Mouse (Mus musculus) MEL (cell line): Measurements from ENCODE around the gene Spag4. TPM values are rescaled to one million over a fixed set of nuclear protein-coding genes. Genes with fewer than 3 reads are reported as not detected.
A peak's percentile ranks its signal among the peaks of the same experiment; 100 is the strongest.

Source experiments
- DNase-seq: peaks from one replicate; pipeline ENCODE4 v3.0.0; 2011; ENCODE audit warnings: low read depth, low spot score
- H3K27ac ChIP-seq: 2 replicates; pipeline ENCODE4 v1.5.1; 2012; ENCODE audit warnings: low read depth, mild to moderate bottlenecking, control low read depth, low read length, moderate library complexity; ENCODE audit not compliant: control insufficient read depth
- H3K27me3 ChIP-seq, 2 experiments: fragments of 150-350 bp in 1 of 2; sonication (generic) in 1 of 2; 2 replicates each; pipeline ENCODE4 v1.6.1; 2012; ENCODE audit warnings: low read length in 2 of 2, mild to moderate bottlenecking in 2 of 2, improper control_type of control experiment in 1 of 2, moderate library complexity in 1 of 2; ENCODE audit not compliant: insufficient read depth in 2 of 2, control insufficient read depth in 1 of 2
- H3K36me3 ChIP-seq, 2 experiments: 2 replicates each; pipeline ENCODE4 v1.6.1; 2012 to 2014; ENCODE audit warnings: low read length in 2 of 2, improper control_type of control experiment in 1 of 2, inconsistent platforms in 1 of 2, mild to moderate bottlenecking in 1 of 2; ENCODE audit not compliant: insufficient read depth in 2 of 2, control insufficient read depth in 1 of 2
- H3K4me1 ChIP-seq, 2 experiments: fragments of 150-350 bp in 1 of 2; sonication (generic) in 1 of 2; 2 replicates each; pipeline ENCODE4 v1.6.1; 2012; ENCODE audit warnings: low read length in 2 of 2, improper control_type of control experiment in 1 of 2, mild to moderate bottlenecking in 1 of 2; ENCODE audit not compliant: insufficient read depth in 2 of 2, control insufficient read depth in 1 of 2
- H3K4me3 ChIP-seq, 2 experiments: fragments of 150-350 bp in 1 of 2; sonication (generic) in 1 of 2; 2 replicates each; pipeline ENCODE4 v1.5.1; 2012; ENCODE audit warnings: low read depth in 2 of 2, low read length in 2 of 2, mild to moderate bottlenecking in 2 of 2, moderate library complexity in 2 of 2, control low read depth in 1 of 2, improper control_type of control experiment in 1 of 2; ENCODE audit not compliant: control insufficient read depth in 1 of 2, insufficient read depth in 1 of 2
- H3K79me2 ChIP-seq: 2 replicates; pipeline ENCODE4 v1.6.1; 2012; ENCODE audit warnings: mild to moderate bottlenecking, low read length, moderate library complexity; ENCODE audit not compliant: control insufficient read depth, poor library complexity, insufficient read depth
- H3K9ac ChIP-seq: 2 replicates; pipeline ENCODE4 v1.6.1; 2012; ENCODE audit warnings: low read depth, mild to moderate bottlenecking, control low read depth, low read length, moderate library complexity; ENCODE audit not compliant: control insufficient read depth, poor library complexity, severe bottlenecking
- H3K9me3 ChIP-seq: fragments of 150-350 bp; sonication (generic); replicated peaks from 2 replicates; pipeline ENCODE4 v1.6.1; 2012; ENCODE audit warnings: mild to moderate bottlenecking, low read length, improper control_type of control experiment, moderate library complexity; ENCODE audit not compliant: insufficient read depth
- CHD1 ChIP-seq: IDR thresholded peaks from 2 replicates; pipeline ENCODE4 v1.6.1; 2012; ENCODE audit warnings: low read depth, mild to moderate bottlenecking, inconsistent platforms, low read length, improper control_type of control experiment
- CHD2 ChIP-seq: IDR thresholded peaks from 2 replicates; pipeline ENCODE4 v1.6.1; 2011; ENCODE audit warnings: low read length, improper control_type of control experiment
- CTCF ChIP-seq, 3 experiments: IDR thresholded peaks in 2 of 3; conservative IDR thresholded peaks in 1 of 3; 2 replicates each; pipeline ENCODE4 v1.5.1; 2011 to 2012; ENCODE audit warnings: low read length in 3 of 3, low read depth in 2 of 3, mild to moderate bottlenecking in 2 of 3, improper control_type of control experiment in 1 of 3, inconsistent platforms in 1 of 3, mixed read lengths in 1 of 3, moderate library complexity in 1 of 3; ENCODE audit not compliant: control insufficient read depth in 1 of 3, insufficient read depth in 1 of 3, poor library complexity in 1 of 3, severe bottlenecking in 1 of 3
- ELF1 ChIP-seq: IDR thresholded peaks from 2 replicates; pipeline ENCODE4 v1.6.1; 2014; ENCODE audit warnings: low read depth, mild to moderate bottlenecking, inconsistent platforms, low read length, improper control_type of control experiment, moderate library complexity
- EP300 ChIP-seq, 2 experiments: IDR thresholded peaks; 2 replicates each; pipeline ENCODE4 v1.6.1; 2011; ENCODE audit warnings: improper control_type of control experiment in 2 of 2, low read length in 2 of 2, low read depth in 1 of 2, mild to moderate bottlenecking in 1 of 2
- ETS1 ChIP-seq: IDR thresholded peaks from 2 replicates; pipeline ENCODE4 v1.6.1; 2012; ENCODE audit warnings: low read depth, mild to moderate bottlenecking, inconsistent platforms, low read length, improper control_type of control experiment, moderate library complexity
- GABPA ChIP-seq: IDR thresholded peaks from 2 replicates; pipeline ENCODE4 v1.6.1; 2012; ENCODE audit warnings: low read depth, mild to moderate bottlenecking, inconsistent platforms, low read length, improper control_type of control experiment, moderate library complexity
- GATA1 ChIP-seq: IDR thresholded peaks from 2 replicates; pipeline ENCODE4 v1.6.1; 2011; ENCODE audit warnings: low read depth, low read length, improper control_type of control experiment
- HCFC1 ChIP-seq: IDR thresholded peaks from 2 replicates; pipeline ENCODE4 v1.6.1; 2012; ENCODE audit warnings: low read depth, mild to moderate bottlenecking, inconsistent platforms, low read length, improper control_type of control experiment, moderate library complexity
- MAFK ChIP-seq: IDR thresholded peaks from 2 replicates; pipeline ENCODE4 v1.6.1; 2011; ENCODE audit warnings: low read depth, mild to moderate bottlenecking, low read length, improper control_type of control experiment, borderline replicate concordance
- MAX ChIP-seq: IDR thresholded peaks from 2 replicates; pipeline ENCODE4 v1.6.1; 2011; ENCODE audit warnings: low read length, improper control_type of control experiment
- MEF2A ChIP-seq: IDR thresholded peaks from 2 replicates; pipeline ENCODE4 v1.6.1; 2014; ENCODE audit warnings: low read depth, mild to moderate bottlenecking, inconsistent platforms, low read length, improper control_type of control experiment; ENCODE audit not compliant: poor library complexity, insufficient replicate concordance, severe bottlenecking; ENCODE audit errors: extremely low read depth
- MXI1 ChIP-seq: IDR thresholded peaks from 2 replicates; pipeline ENCODE4 v1.6.1; 2011; ENCODE audit warnings: mild to moderate bottlenecking, low read depth, low read length, improper control_type of control experiment
- MYB ChIP-seq: IDR thresholded peaks from 2 replicates; pipeline ENCODE4 v1.6.1; 2011; ENCODE audit warnings: mild to moderate bottlenecking, low read depth, low read length, improper control_type of control experiment
- MYC ChIP-seq: IDR thresholded peaks from 2 replicates; pipeline ENCODE4 v1.6.1; 2011; ENCODE audit warnings: low read depth, mild to moderate bottlenecking, low read length, improper control_type of control experiment, moderate library complexity
- POLR2A ChIP-seq, 2 experiments: IDR thresholded peaks; 2 replicates each; pipeline ENCODE4 v1.6.1; 2011 to 2012; ENCODE audit warnings: low read length in 2 of 2, mild to moderate bottlenecking in 2 of 2, control low read depth in 1 of 2, improper control_type of control experiment in 1 of 2, low read depth in 1 of 2, moderate library complexity in 1 of 2; ENCODE audit not compliant: control insufficient read depth in 1 of 2, insufficient read depth in 1 of 2, poor library complexity in 1 of 2
- POLR2AphosphoS2 ChIP-seq: IDR thresholded peaks from 2 replicates; pipeline ENCODE4 v1.6.1; 2011; ENCODE audit warnings: low read length, improper control_type of control experiment
- POLR2AphosphoS5 ChIP-seq: IDR thresholded peaks from 2 replicates; pipeline ENCODE4 v1.6.1; 2012; ENCODE audit warnings: low read depth, borderline replicate concordance, mild to moderate bottlenecking, inconsistent platforms, low read length, moderate library complexity, mixed read lengths
- RAD21 ChIP-seq: IDR thresholded peaks from 2 replicates; pipeline ENCODE4 v1.6.1; 2011; ENCODE audit warnings: mild to moderate bottlenecking, low read depth, low read length, improper control_type of control experiment
- RCOR1 ChIP-seq: IDR thresholded peaks from 2 replicates; pipeline ENCODE4 v1.6.1; 2012; ENCODE audit warnings: low read depth, mild to moderate bottlenecking, inconsistent platforms, low read length, improper control_type of control experiment
- SIN3A ChIP-seq: IDR thresholded peaks from 2 replicates; pipeline ENCODE4 v1.6.1; 2012; ENCODE audit warnings: low read length, improper control_type of control experiment, inconsistent platforms
- SMC3 ChIP-seq: IDR thresholded peaks from 2 replicates; pipeline ENCODE4 v1.6.1; 2011; ENCODE audit warnings: low read depth, low read length, improper control_type of control experiment
- TAL1 ChIP-seq: IDR thresholded peaks from 2 replicates; pipeline ENCODE4 v1.6.1; 2012; ENCODE audit warnings: mild to moderate bottlenecking, inconsistent platforms, low read length, moderate library complexity, mixed read lengths
- TBP ChIP-seq: IDR thresholded peaks from 2 replicates; pipeline ENCODE4 v1.8.0; 2011; ENCODE audit warnings: low read depth, low read length, improper control_type of control experiment
- UBTF ChIP-seq: IDR thresholded peaks from 2 replicates; pipeline ENCODE4 v1.6.1; 2012; ENCODE audit warnings: low read depth, mild to moderate bottlenecking, inconsistent platforms, low read length, improper control_type of control experiment, moderate library complexity, borderline replicate concordance; ENCODE audit not compliant: insufficient read depth
- USF1 ChIP-seq: IDR thresholded peaks from 2 replicates; pipeline ENCODE4 v1.6.1; 2014; ENCODE audit warnings: low read depth, mild to moderate bottlenecking, inconsistent platforms, low read length, improper control_type of control experiment, moderate library complexity
- USF2 ChIP-seq, 2 experiments: IDR thresholded peaks; 2 replicates each; pipeline ENCODE4 v1.6.1; 2011 to 2012; ENCODE audit warnings: improper control_type of control experiment in 2 of 2, low read length in 2 of 2, borderline replicate concordance in 1 of 2, inconsistent platforms in 1 of 2, low read depth in 1 of 2, mild to moderate bottlenecking in 1 of 2; ENCODE audit not compliant: insufficient read depth in 1 of 2
- ZKSCAN1 ChIP-seq: IDR thresholded peaks from 2 replicates; pipeline ENCODE4 v1.6.1; 2012; ENCODE audit warnings: low read depth, mild to moderate bottlenecking, inconsistent platforms, low read length, improper control_type of control experiment, moderate library complexity
- ZMIZ1 ChIP-seq: IDR thresholded peaks from 2 replicates; pipeline ENCODE4 v1.6.1; 2012; ENCODE audit warnings: low read depth, mild to moderate bottlenecking, inconsistent platforms, low read length, improper control_type of control experiment, moderate library complexity
- ZNF384 ChIP-seq: IDR thresholded peaks from 2 replicates; pipeline ENCODE4 v1.6.1; 2012; ENCODE audit warnings: low read depth, mild to moderate bottlenecking, inconsistent platforms, low read length, improper control_type of control experiment
- polyA plus RNA-seq, 2 experiments: library from polyadenylated mRNA; stranded (reverse) in 1 of 2; unstranded in 1 of 2; fragments of >175 nt in 1 of 2; fragments of >200 nt in 1 of 2; gene quantifications; 2 replicates each; pipeline versions ENCODE4 v1.2.1 to v1.2.4; 2012; ENCODE audit warnings: low replicate concordance in 2 of 2, low read depth in 1 of 2; ENCODE audit not compliant: insufficient read length in 2 of 2, insufficient read depth in 1 of 2, missing spikeins in 1 of 2
- total RNA-seq: library from RNA; depleted of rRNA; stranded (reverse); fragments of 300-350 nt; gene quantifications from 2 replicates; pipeline ENCODE4 v1.2.3, GENCODE M21; 2012

The Spag4 gene
- total and polyA plus RNA-seq, 3 experiments = 5.5 to 10.9 TPM; not detected in 1

- no peaks in the 10 kb centered on the region for H3K27me3 ChIP-seq
- H3K9me3 ChIP-seq = no peaks in the 10 kb centered on the region
- DNase-seq = no peak
- TF ChIP-seq CTCF (IDR thresholded peaks at IDR 0.05 in 2 of 3, conservative IDR thresholded peaks at IDR 0.05 in 1 of 3; ENCODE audit: control insufficient read depth in 1 of 3, insufficient read depth in 1 of 3, low read depth in 2 of 3, low read length in 3 of 3, poor library complexity in 1 of 3, severe bottlenecking in 1 of 3) (no peak), POLR2AphosphoS2 (no peak), UBTF (no peak), MXI1 (no peak), MAX (no peak), SMC3 (no peak), MYC (no peak)
- no peak overlapping the region for H3K27ac ChIP-seq
- H3K4me3 ChIP-seq = no peak overlapping the region
- H3K79me2 ChIP-seq = no peaks in the 10 kb centered on the region
- peaks cover 1 to 20% of the 10 kb centered on the region in 2 experiments; a peak in 3 of 4 replicates for H3K36me3 ChIP-seq
- no peak overlapping the region for H3K9ac ChIP-seq
- H3K4me1 ChIP-seq = peaks cover 5 to 26% of the 10 kb centered on the region in 2 experiments
These were observed 46.9 kb upstream of the Spag4 start for GRCm38 (mm10) chr2:156018106-156018505.

GRCm38 (mm10) chr2:156021219-156021618 is 43.8 kb upstream of the Spag4 start:
- Histone ChIP-seq H3K9ac (peak overlapping the region; percentile 47), H3K27me3 (no peaks in the 10 kb centered on the region), H3K36me3 (peaks cover 1 to 20% of the 10 kb centered on the region in 2 experiments; a peak in 3 of 4 replicates), H3K27ac (peak overlapping the region; percentile 78), H3K79me2 (no peaks in the 10 kb centered on the region), H3K9me3 (no peaks in the 10 kb centered on the region), H3K4me3 (peak overlapping the region in 1 of 2 experiments; percentile 2; a peak in 3 of 4 replicates), H3K4me1 (peaks cover 5 to 26% of the 10 kb centered on the region in 2 experiments)
- peak; percentile 84 for DNase-seq
- TF ChIP-seq POLR2AphosphoS5 (no peak), MXI1 (peak; percentile 77; the same call in 1 of the 2 replicates), USF2 (IDR thresholded peaks at IDR 0.05; ENCODE audit: borderline replicate concordance in 1 of 2, insufficient read depth in 1 of 2, low read depth in 1 of 2, low read length in 2 of 2) (no peak), ZKSCAN1 (no peak), ETS1 (no peak), HCFC1 (0 out of 2 replicates have a peak, but pooled peaks have one; percentile 4), USF1 (peak; percentile 65; the same call in 1 of the 2 replicates), MYB (no peak), SMC3 (no peak), RCOR1 (no peak), CHD1 (no peak), CTCF (IDR thresholded peaks at IDR 0.05 in 2 of 3, conservative IDR thresholded peaks at IDR 0.05 in 1 of 3; ENCODE audit: control insufficient read depth in 1 of 3, insufficient read depth in 1 of 3, low read depth in 2 of 3, low read length in 3 of 3, poor library complexity in 1 of 3, severe bottlenecking in 1 of 3) (no peak), SIN3A (0 out of 2 replicates have a peak, but pooled peaks have one; percentile 33), GATA1 (peak; percentile 42; the same call in 1 of the 2 replicates), GABPA (no peak), POLR2AphosphoS2 (no peak), MAX (peak; percentile 81), POLR2A (IDR thresholded peaks at IDR 0.05; ENCODE audit: control insufficient read depth in 1 of 2, insufficient read depth in 1 of 2, low read depth in 1 of 2, low read length in 2 of 2, poor library complexity in 1 of 2) (no peak), MEF2A (no peak), EP300 (IDR thresholded peaks at IDR 0.05; ENCODE audit: low read depth in 1 of 2, low read length in 2 of 2) (peak; percentile 15 to 72; a peak in 2 of 4 replicates), ELF1 (no peak), RAD21 (no peak), TBP (peak; percentile 48; the same call in 1 of the 2 replicates), ZMIZ1 (no peak), MAFK (0 out of 2 replicates have a peak, but pooled peaks have one; percentile 13), ZNF384 (no peak), CHD2 (no peak), TAL1 (peak; percentile 73)
